Mouse (Mus musculus) kidney, adult 2 months (tissue): ENCODE measurements around the gene Carmil1.

Experiments used
- CTCF ChIP-seq: fragments of 200-500 bp; conservative IDR thresholded peaks from 2 replicates; pipeline ENCODE4 v1.5.1; 2011; ENCODE audit warnings: low read depth, mild to moderate bottlenecking, control low read depth, low read length, moderate library complexity, mixed read lengths; ENCODE audit not compliant: insufficient read depth, insufficient read length
- POLR2A ChIP-seq: fragments of 200-500 bp; IDR thresholded peaks from one replicate; pipeline ENCODE4 v1.6.1; 2011; ENCODE audit warnings: low read depth, low read length, control low read depth

GRCm38 (mm10) chr13:24152610-24153009, 128.0 kb downstream of the Carmil1 start:
- TF ChIP-seq CTCF (no peak), POLR2A (no peak)
